Mouse (Mus musculus): ENCODE measurements at regions not wholly inside any gene's neighbourhood (a gene's known extent, or its start where the extent isn't known, plus 50 kb on each side); places are given as distances from the start of the nearest gene placed in this dataset.

GRCm38 (mm10) chr13:72735916-72736315, 107.3 kb downstream of the Irx2 start:
- no peak for TF ChIP-seq CTCF (IDR thresholded peaks at IDR 0.05; ENCODE audit: low read depth, low read length)
- no peak for TF ChIP-seq GATA1 (IDR thresholded peaks at IDR 0.05; ENCODE audit: borderline replicate concordance, low read length)
- TF ChIP-seq TAL1 (conservative IDR thresholded peaks at IDR 0.05; ENCODE audit: low read depth, low read length), result no peak

All from G1E (cell line).